Mouse (Mus musculus) frontal cortex, adult (tissue): ENCODE data around the gene Thada.

Experiments
- ATAC-seq: cut with Nextera tagmentation; 2 replicates; pipeline ENCODE4 v1.9.2; 2017; ENCODE audit warnings: mild to moderate bottlenecking, moderate library complexity, mixed read lengths; ENCODE audit not compliant: low TSS enrichment

The Thada gene

GRCm38 (mm10) chr17:84163066-84163785 is 302.8 kb downstream of the Thada start:
- peak; percentile 52; the same call in 1 of the 2 replicates for ATAC-seq

- ATAC-seq: no peak
These were observed 303.7 kb downstream of the Thada start for GRCm38 (mm10) chr17:84162211-84162760.

GRCm38 (mm10) chr17:84161231-84161854 is 304.7 kb downstream of the Thada start:
- ATAC-seq: no peak

- no peak for ATAC-seq
These were observed 307.1 kb downstream of the Thada start for GRCm38 (mm10) chr17:84158891-84159290.

GRCm38 (mm10) chr17:84158461-84158795 is 307.6 kb downstream of the Thada start:
- no peak for ATAC-seq

- ATAC-seq: no peak
These were observed 308.1 kb downstream of the Thada start for GRCm38 (mm10) chr17:84157743-84158460.

- ATAC-seq: no peak
These were observed 309.0 kb downstream of the Thada start for GRCm38 (mm10) chr17:84156748-84157742.

GRCm38 (mm10) chr17:84156227-84156573 is 309.8 kb downstream of the Thada start:
- no peak for ATAC-seq

GRCm38 (mm10) chr17:84155516-84156226 is 310.3 kb downstream of the Thada start:
- no peak for ATAC-seq

GRCm38 (mm10) chr17:84155029-84155338 is 311.0 kb downstream of the Thada start:
- no peak for ATAC-seq

GRCm38 (mm10) chr17:84154302-84155028 is 311.5 kb downstream of the Thada start:
- ATAC-seq: no peak

- ATAC-seq: no peak
These were observed 312.8 kb downstream of the Thada start for GRCm38 (mm10) chr17:84152976-84153786.

- no peak for ATAC-seq
These were observed 313.6 kb downstream of the Thada start for GRCm38 (mm10) chr17:84152206-84152975.

- ATAC-seq: no peak
These were observed 314.7 kb downstream of the Thada start for GRCm38 (mm10) chr17:84151306-84151705.

GRCm38 (mm10) chr17:84150291-84150690 is 315.7 kb downstream of the Thada start:
- no peak for ATAC-seq

GRCm38 (mm10) chr17:84149566-84149965 is 316.4 kb downstream of the Thada start:
- ATAC-seq: no peak

GRCm38 (mm10) chr17:84148499-84149484 is 317.2 kb downstream of the Thada start:
- ATAC-seq: peak; percentile 91
